8 mouse cellular contexts compared by ENCODE assay signal in the genomic region with DNA sequence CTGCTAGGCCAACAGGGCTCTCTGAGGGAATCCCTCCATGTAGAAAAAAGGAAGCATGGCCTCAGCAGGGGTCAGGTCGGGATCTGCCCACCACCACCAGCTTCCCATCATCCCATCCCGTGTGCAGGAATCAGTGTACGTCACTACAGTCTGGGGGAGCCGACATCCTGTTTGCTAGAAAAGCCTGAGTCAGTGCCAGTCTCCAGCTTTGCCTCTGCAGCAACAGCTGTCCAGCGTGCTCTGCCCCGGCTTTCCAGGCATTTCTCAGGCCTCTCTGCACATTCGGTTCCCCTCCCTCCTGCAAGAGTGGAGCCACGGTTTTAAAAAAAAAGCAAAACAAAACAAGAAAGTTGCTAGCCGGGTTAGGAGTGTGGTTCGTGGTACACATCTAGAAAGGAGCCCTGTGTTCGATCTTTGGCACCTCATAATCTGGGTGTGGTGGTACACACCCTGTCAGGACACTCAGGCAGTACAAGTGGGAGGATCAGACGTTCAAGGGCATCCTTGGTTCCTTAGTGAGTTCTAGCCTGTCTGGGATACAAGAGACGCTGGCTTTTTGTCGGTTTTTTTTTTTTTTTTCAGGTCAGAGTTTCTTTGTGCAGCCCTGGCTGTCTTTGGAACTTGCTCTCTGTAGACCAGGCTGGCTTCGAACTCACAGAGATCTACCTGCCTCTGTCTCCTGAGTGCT. TPM values are rescaled to one million over a fixed set of nuclear protein-coding genes. Genes with fewer than 3 reads are reported as not detected.
A peak's percentile ranks its signal among the peaks of the same experiment; 100 is the strongest.
DNase-seq lines count a peak whose midpoint lies in the region; ATAC-seq and TF ChIP-seq lines count a peak whose summit lies in the region.

No protein-coding gene starts in this region.

- no peak for DNase-seq in spleen, adult 2 months (ENCODE audit: low read depth in 1 of 2, low spot score in 2 of 2)
- DNase-seq in spleen, adult 18-20 months = no peak
- peak; percentile 39 for DNase-seq in induced T-regulatory cell, adult 2 months (ENCODE audit: low read depth)
- peak; percentile 65 for DNase-seq in lung, postnatal 25 days (ENCODE audit: low spot score)
- DNase-seq in spleen, postnatal 10 days (ENCODE audit: low spot score in 2 of 2) = no peak
- DNase-seq in ovary, postnatal 10 days (ENCODE audit: low spot score) = no peak

- H3K9me3 ChIP-seq in forebrain, embryonic 13.5 days (replicated peaks) = no peaks in the 10 kb centered on the region

- H3K4me3 ChIP-seq in spleen, adult 2 months (ENCODE audit: extremely low read depth, insufficient read depth, insufficient read length) = no peak overlapping the region
- H3K4me3 ChIP-seq in forebrain, embryonic 13.5 days = no peak overlapping the region

- no peaks in the 10 kb centered on the region for H3K27me3 ChIP-seq in spleen, adult 2 months (ENCODE audit: control insufficient read depth, insufficient read depth, low read length)
- no peaks in the 10 kb centered on the region for H3K27me3 ChIP-seq in forebrain, embryonic 13.5 days

- no peak for ATAC-seq in forebrain, embryonic 13.5 days
- no peak for ATAC-seq in cerebellum, adult (ENCODE audit: insufficient number of reproducible peaks, low FRiP score, low TSS enrichment)

- H3K36me3 ChIP-seq in spleen, adult 2 months (ENCODE audit: control insufficient read depth, insufficient read depth, low read length) = no peaks in the 10 kb centered on the region
- H3K36me3 ChIP-seq in forebrain, embryonic 13.5 days (ENCODE audit: poor library complexity, severe bottlenecking) = no peaks in the 10 kb centered on the region

- H3K27ac ChIP-seq in spleen, adult 2 months (ENCODE audit: insufficient read depth, low read length) = peak overlapping the region; percentile 1; the same call in 1 of the 2 replicates
- H3K27ac ChIP-seq in forebrain, embryonic 13.5 days = peak overlapping the region; percentile 83; the same call in 1 of the 2 replicates

- H3K4me2 ChIP-seq in forebrain, embryonic 13.5 days = no peak overlapping the region

- TF ChIP-seq CTCF in spleen, adult 2 months (IDR thresholded peaks at IDR 0.05; ENCODE audit: extremely low read depth, insufficient read depth, insufficient read length, insufficient replicate concordance) = no peak

- H3K4me1 ChIP-seq in spleen, adult 2 months (ENCODE audit: control insufficient read depth, insufficient read depth, insufficient read length) = peaks cover 16% of the 10 kb centered on the region; the same call in 1 of the 2 replicates
- H3K4me1 ChIP-seq in forebrain, embryonic 13.5 days = peaks cover 41% of the 10 kb centered on the region

- H3K9ac ChIP-seq in forebrain, embryonic 13.5 days = 0 out of 2 replicates have a peak overlapping the region, but pooled peaks have one; percentile 62

- 54% methylated on average over 15 of the region's 15 CpGs for WGBS in spleen, adult 2 months
- WGBS in forebrain, embryonic 13.5 days = 47% methylated on average over 15 of the region's 15 CpGs

- no peak for TF ChIP-seq POLR2A in spleen, adult 2 months (IDR thresholded peaks at IDR 0.05; ENCODE audit: low read depth, low read length)

RNA-seq across cellular contexts. Expression of gene Ddit4, which starts 32.0 kb away (rescaled TPM):
- polyA plus RNA-seq in spleen, adult 2 months (2012; rRNA removed) = 152 and 168 TPM in 2 replicates
- 69.3 and 71.3 TPM in 2 replicates for polyA plus RNA-seq in forebrain, embryonic 13.5 days (2015; fragmentation: Nextera tagmentation; extraction: Ambion mirVana)

RNA-seq across cellular contexts. Expression of gene Dnajb12, which starts 40.3 kb away (rescaled TPM):
- polyA plus RNA-seq in spleen, adult 2 months (2012; rRNA removed) = 29.9 and 32.4 TPM in 2 replicates
- polyA plus RNA-seq in forebrain, embryonic 13.5 days (2015; fragmentation: Nextera tagmentation; extraction: Ambion mirVana) = 16.9 and 18.4 TPM in 2 replicates

Comparison
In these comparisons a context has a peak if more than half of its experiments do, and no peak if none do; other contexts are left out.
1. DNase-seq: peak in induced T-regulatory cell, adult 2 months (single experiment) and lung, postnatal 25 days (single experiment); none in spleen, adult 2 months (0 of 2), spleen, adult 18-20 months (0 of 2), spleen, postnatal 10 days (0 of 2) and ovary, postnatal 10 days (single experiment).